Mouse (Mus musculus) hindbrain, embryonic 13.5 days (tissue): ENCODE data around the gene Stk38l. TPM values are rescaled to one million over a fixed set of nuclear protein-coding genes. Genes with fewer than 3 reads are reported as not detected.
"Not testable (repeated sequence)": the region's sequence is repeated elsewhere in the genome, so short reads cannot be mapped to it uniquely, and the experiment has no call there.

Experiments
- ATAC-seq: fragments of 200-750 bp; cut with Nextera tagmentation; 2 replicates; pipeline ENCODE4 v1.8.0; 2017; ENCODE audit warnings: moderate TSS enrichment; ENCODE audit not compliant: low FRiP score
- H3K27ac ChIP-seq: fragments of 300-500 bp; sonication (generic); 2 replicates; pipeline ENCODE4 v1.5.1; 2015; ENCODE audit warnings: inconsistent platforms, mild to moderate bottlenecking, moderate library complexity
- H3K27me3 ChIP-seq: fragments of 300-500 bp; sonication (generic); 2 replicates; pipeline ENCODE4 v1.6.1; 2015; ENCODE audit warnings: mild to moderate bottlenecking, inconsistent platforms
- H3K36me3 ChIP-seq: fragments of 300-500 bp; sonication (generic); 2 replicates; pipeline ENCODE4 v1.6.1; 2015; ENCODE audit warnings: mild to moderate bottlenecking, inconsistent platforms
- H3K4me1 ChIP-seq: fragments of 300-500 bp; sonication (generic); replicated peaks from 2 replicates; pipeline ENCODE4 v1.6.1; 2015; ENCODE audit warnings: inconsistent platforms
- H3K4me2 ChIP-seq: fragments of 300-500 bp; sonication (generic); 2 replicates; pipeline ENCODE4 v1.6.1; 2015; ENCODE audit warnings: inconsistent platforms, mild to moderate bottlenecking, moderate library complexity
- H3K4me3 ChIP-seq: fragments of 300-500 bp; sonication (generic); 2 replicates; pipeline ENCODE4 v1.5.1; 2015; ENCODE audit warnings: mild to moderate bottlenecking, inconsistent platforms
- H3K9ac ChIP-seq: fragments of 300-500 bp; sonication (generic); 2 replicates; pipeline ENCODE4 v1.6.1; 2015; ENCODE audit warnings: mild to moderate bottlenecking, inconsistent platforms
- H3K9me3 ChIP-seq: fragments of 300-500 bp; sonication (generic); 2 replicates; pipeline ENCODE4 v1.6.1; 2016; ENCODE audit warnings: inconsistent platforms
- WGBS: fragments of 180-500 bp; shearing (Covaris S2); methylation state at CpG from one replicate; pipeline ENCODE4 v1.1.7; 2015; 5-methylcytosine and 5-hydroxymethylcytosine counted together
- polyA plus RNA-seq: library from polyadenylated mRNA; unstranded; fragments of >200 nt; fragmentation: Nextera tagmentation; extraction: Ambion mirVana; gene quantifications from 2 replicates; pipeline ENCODE4 v1.2.1, GENCODE M21; 2015

Stk38l gene
- polyA plus RNA-seq, 1 experiment from 2014 or later = 15.9 TPM

DNA sequence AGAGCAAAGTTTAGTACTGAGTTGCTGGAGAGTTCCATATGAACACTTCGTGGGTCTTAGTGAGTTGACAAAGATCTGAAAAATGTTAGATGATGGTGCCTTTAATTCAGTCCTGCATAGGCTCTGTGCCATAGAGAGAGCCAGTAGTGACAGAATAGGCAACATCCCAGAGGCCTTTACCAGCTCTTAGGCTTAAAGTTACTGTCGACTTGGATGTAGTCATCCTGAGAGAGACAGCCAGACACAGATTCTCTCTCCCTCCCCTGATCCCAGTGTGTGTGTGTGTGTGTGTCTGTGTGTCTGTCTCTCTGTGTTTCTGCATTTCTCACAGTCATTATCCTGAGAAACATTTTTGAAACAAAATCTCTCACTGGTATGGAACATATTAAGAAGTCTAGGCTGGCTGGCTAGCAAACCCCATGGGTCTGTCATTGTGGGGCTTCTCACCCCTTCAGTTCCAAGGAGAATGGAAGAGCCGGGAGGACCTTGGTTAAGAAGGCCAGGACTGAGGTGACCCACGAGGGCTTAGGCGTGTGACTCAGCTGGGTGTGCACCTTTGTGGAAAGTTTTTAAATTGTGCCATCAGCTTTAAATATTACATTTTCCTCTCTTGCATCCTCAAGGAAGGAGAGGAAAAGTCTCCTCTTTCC, 17.3 kb downstream of the Stk38l start:
- H3K4me2 ChIP-seq = no peak overlapping the region
- no peaks in the 10 kb centered on the region for H3K36me3 ChIP-seq
- no peak overlapping the region for H3K9ac ChIP-seq
- H3K27me3 ChIP-seq = no peaks in the 10 kb centered on the region
- no peak overlapping the region for H3K4me3 ChIP-seq
- WGBS = 84% methylated on average over 5 of the region's 5 CpGs
- no peak overlapping the region for H3K27ac ChIP-seq
- H3K9me3 ChIP-seq = no peaks in the 10 kb centered on the region
- 0 out of 2 replicates have a peak, but pooled peaks cover 7% of the 10 kb centered on the region for H3K4me1 ChIP-seq
- ATAC-seq = no peak

GRCm38 (mm10) chr6:146744266-146744665, 19.5 kb downstream of the Stk38l start:
- not testable (repeated sequence) for H3K4me1 ChIP-seq, H3K9me3 ChIP-seq, H3K36me3 ChIP-seq, H3K27me3 ChIP-seq, ATAC-seq, H3K4me3 ChIP-seq, H3K4me2 ChIP-seq, H3K27ac ChIP-seq, H3K9ac ChIP-seq
- 95% methylated on average over 7 of the region's 7 CpGs for WGBS

DNA sequence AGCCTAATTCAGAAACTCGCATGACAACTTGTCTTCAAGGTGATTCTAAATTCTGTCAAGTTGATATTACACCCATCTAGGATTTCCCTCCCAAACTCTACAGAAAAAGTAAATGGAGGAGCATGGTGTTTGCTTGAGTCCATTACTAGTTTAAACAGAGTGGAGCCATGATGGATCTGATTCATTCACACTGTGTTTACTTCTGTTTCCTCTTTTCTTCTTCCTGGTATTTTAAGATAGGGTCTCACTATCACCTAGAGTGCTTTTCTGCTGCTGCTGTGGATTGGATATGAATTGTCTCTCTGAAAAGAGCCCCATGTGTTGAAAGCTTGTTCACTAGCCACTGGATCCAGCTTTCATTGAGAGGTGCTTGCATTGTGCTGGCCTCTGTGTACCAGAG, 20.4 kb downstream of the Stk38l start:
- Histone ChIP-seq H3K4me3 (no peak overlapping the region), H3K27ac (no peak overlapping the region), H3K4me2 (no peak overlapping the region), H3K9ac (no peak overlapping the region), H3K4me1 (no peaks in the 10 kb centered on the region), H3K27me3 (no peaks in the 10 kb centered on the region), H3K36me3 (no peaks in the 10 kb centered on the region), H3K9me3 (no peaks in the 10 kb centered on the region)
- ATAC-seq = no peak
- WGBS = 96% methylated on average over 1 of the region's 1 CpGs

DNA sequence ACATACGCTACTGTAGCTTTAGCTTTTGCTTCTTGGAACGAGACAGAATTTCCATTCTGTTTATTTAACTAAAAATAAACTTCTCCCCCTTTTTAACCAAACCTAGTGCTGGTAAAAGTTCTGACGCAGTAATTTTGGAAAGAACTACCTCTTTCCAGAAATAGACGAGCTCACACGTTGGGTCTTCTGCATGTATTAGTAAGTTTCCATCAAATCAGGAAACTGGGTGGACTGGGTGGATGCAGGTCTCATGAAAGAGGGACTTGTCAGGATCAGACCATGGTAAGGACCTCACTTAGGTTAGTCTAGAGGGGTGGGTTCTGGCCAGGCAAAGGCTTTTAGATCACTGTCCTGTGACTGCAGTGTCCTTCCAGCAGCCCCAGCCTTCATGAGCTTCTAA, 21.8 kb downstream of the Stk38l start:
- Histone ChIP-seq H3K4me2 (no peak overlapping the region), H3K36me3 (no peaks in the 10 kb centered on the region), H3K4me3 (no peak overlapping the region), H3K27me3 (no peaks in the 10 kb centered on the region), H3K9me3 (no peaks in the 10 kb centered on the region), H3K4me1 (no peaks in the 10 kb centered on the region), H3K9ac (no peak overlapping the region), H3K27ac (no peak overlapping the region)
- 87% methylated on average over 5 of the region's 5 CpGs for WGBS
- ATAC-seq = no peak

DNA sequence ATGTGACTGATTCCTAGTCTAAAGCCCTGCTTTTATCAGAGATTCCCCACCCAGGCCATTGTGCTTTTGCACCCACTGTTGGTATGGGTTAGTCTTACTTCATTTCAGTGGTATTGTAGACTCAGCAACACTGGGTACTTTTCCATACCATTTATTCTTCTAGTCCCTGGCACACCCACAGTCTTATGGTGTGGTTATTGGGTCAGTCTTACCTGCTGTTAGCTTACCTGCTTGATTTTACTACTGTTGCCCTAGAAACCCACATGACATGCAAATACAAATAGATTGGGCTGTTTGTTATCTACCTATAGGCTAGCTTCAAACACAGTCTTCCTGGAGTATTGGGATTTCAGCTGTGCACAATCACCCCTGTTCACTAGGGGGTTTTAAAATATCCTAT, 22.3 kb downstream of the Stk38l start:
- Histone ChIP-seq H3K9ac (no peak overlapping the region), H3K36me3 (no peaks in the 10 kb centered on the region), H3K27ac (no peak overlapping the region), H3K4me3 (no peak overlapping the region), H3K9me3 (no peaks in the 10 kb centered on the region), H3K27me3 (no peaks in the 10 kb centered on the region), H3K4me2 (no peak overlapping the region), H3K4me1 (no peaks in the 10 kb centered on the region)
- no peak for ATAC-seq

DNA sequence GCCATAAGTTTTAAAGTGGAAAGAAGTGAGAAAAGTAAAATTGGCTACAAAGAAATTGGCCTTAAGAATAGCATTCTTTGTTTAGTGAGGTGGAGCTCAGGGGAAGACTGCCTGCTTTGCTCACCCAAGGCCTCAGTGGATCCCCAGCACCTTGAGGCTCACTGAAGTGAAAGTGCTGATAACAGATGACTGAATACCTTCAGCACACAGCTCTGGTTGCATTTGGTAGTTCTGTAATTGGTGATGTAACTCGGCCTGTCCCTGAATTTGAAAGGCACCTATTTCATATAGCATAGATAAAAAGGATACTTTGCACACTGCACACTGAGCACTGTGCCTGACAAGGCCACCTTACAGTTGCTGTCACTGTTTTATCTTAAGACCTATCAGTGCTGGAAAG, 23.5 kb downstream of the Stk38l start:
- WGBS = 92% methylated on average over 1 of the region's 1 CpGs
- Histone ChIP-seq H3K4me2 (no peak overlapping the region), H3K4me1 (no peaks in the 10 kb centered on the region), H3K4me3 (no peak overlapping the region), H3K9ac (no peak overlapping the region), H3K36me3 (no peaks in the 10 kb centered on the region), H3K27ac (no peak overlapping the region), H3K27me3 (no peaks in the 10 kb centered on the region), H3K9me3 (no peaks in the 10 kb centered on the region)
- ATAC-seq = no peak

GRCm38 (mm10) chr6:146751671-146752070, 26.9 kb downstream of the Stk38l start:
- Histone ChIP-seq H3K36me3 (no peaks in the 10 kb centered on the region), H3K9me3 (no peaks in the 10 kb centered on the region), H3K27me3 (no peaks in the 10 kb centered on the region), H3K4me2 (no peak overlapping the region), H3K4me1 (peaks cover 6% of the 10 kb centered on the region), H3K9ac (no peak overlapping the region), H3K27ac (no peak overlapping the region), H3K4me3 (no peak overlapping the region)
- ATAC-seq = no peak
- 87% methylated on average over 1 of the region's 1 CpGs for WGBS

DNA sequence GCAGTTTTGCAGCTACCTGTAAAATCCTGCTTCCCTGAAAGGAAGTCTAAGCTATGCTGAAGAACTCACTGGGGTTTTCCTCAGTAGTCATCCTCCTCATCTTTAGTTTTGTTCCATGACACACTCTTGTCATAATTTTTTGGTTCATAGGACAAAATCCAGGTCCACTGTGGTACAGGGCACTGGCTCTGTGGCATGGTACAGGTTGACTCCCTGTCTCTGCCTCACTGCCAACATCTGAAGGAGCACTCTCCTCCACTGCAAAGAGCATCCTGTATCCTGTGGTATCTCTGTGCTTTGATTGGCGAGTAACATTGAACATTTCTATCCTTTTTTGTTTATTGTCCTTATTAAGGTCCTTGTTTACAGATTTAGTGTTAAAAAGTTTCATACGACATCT, 27.4 kb downstream of the Stk38l start:
- no peak overlapping the region for H3K4me2 ChIP-seq
- WGBS = 90% methylated on average over 2 of the region's 2 CpGs
- H3K9me3 ChIP-seq = no peaks in the 10 kb centered on the region
- ATAC-seq = no peak
- no peaks in the 10 kb centered on the region for H3K36me3 ChIP-seq
- H3K9ac ChIP-seq = no peak overlapping the region
- H3K4me3 ChIP-seq = no peak overlapping the region
- H3K4me1 ChIP-seq = peaks cover 6% of the 10 kb centered on the region
- H3K27me3 ChIP-seq = no peaks in the 10 kb centered on the region
- H3K27ac ChIP-seq = no peak overlapping the region

DNA sequence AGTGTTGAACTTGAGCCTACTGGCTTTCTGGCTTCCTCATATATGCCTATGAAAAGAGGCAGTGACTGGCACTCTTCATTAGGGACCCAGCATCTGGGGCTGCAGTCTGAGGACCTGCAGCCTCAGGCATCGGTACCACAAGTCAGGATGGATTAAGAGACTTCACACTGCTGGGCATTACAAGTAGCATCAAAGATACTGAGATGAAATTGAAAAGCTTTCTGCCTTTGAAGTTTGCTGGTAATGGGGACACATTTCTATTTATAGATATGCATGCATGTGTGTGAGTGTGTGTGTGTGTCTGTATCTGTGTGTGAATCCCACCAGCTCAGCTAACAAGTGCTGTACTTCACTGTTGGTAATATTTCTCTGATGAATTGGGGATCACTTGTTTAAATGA, 27.8 kb downstream of the Stk38l start:
- H3K9me3 ChIP-seq = no peaks in the 10 kb centered on the region
- no peak overlapping the region for H3K4me2 ChIP-seq
- H3K36me3 ChIP-seq = no peaks in the 10 kb centered on the region
- peaks cover 6% of the 10 kb centered on the region for H3K4me1 ChIP-seq
- no peak for ATAC-seq
- no peak overlapping the region for H3K4me3 ChIP-seq
- WGBS = 75% methylated on average over 1 of the region's 1 CpGs
- H3K27me3 ChIP-seq = no peaks in the 10 kb centered on the region
- H3K27ac ChIP-seq = no peak overlapping the region
- H3K9ac ChIP-seq = no peak overlapping the region

GRCm38 (mm10) chr6:146753560-146754160, 28.9 kb downstream of the Stk38l start:
- Histone ChIP-seq H3K27me3 (no peaks in the 10 kb centered on the region), H3K27ac (no peak overlapping the region; the same call in 1 of the 2 replicates), H3K4me1 (peaks cover 6% of the 10 kb centered on the region), H3K9ac (no peak overlapping the region), H3K9me3 (no peaks in the 10 kb centered on the region), H3K4me2 (no peak overlapping the region), H3K36me3 (no peaks in the 10 kb centered on the region), H3K4me3 (no peak overlapping the region)
- ATAC-seq = no peak
- 78% methylated on average over 2 of the region's 2 CpGs for WGBS

DNA sequence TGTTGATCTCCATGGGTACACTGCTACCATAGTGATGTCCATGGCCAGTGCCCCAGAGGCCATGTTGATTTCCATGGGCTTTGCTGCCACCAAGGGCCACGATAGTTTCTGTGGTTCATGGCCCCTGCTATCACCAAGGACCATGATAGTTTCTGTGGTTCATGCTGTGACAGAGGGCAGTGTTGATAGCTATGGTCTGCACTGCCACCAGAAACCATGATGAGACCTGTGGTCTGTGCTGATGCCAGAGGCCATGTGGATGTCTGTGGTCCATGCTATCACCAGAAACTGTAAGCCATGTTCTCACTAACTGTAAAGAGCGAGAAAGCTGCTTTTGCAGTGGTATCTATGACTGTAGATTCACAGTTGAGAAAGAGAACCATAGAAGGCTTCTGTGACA, 30.3 kb downstream of the Stk38l start:
- Histone ChIP-seq H3K9ac (no peak overlapping the region), H3K4me1 (peaks cover 6% of the 10 kb centered on the region), H3K36me3 (peaks cover 5% of the 10 kb centered on the region; the same call in 1 of the 2 replicates), H3K4me2 (no peak overlapping the region), H3K27ac (no peak overlapping the region), H3K9me3 (no peaks in the 10 kb centered on the region), H3K4me3 (no peak overlapping the region), H3K27me3 (no peaks in the 10 kb centered on the region)
- no peak for ATAC-seq
- 97% methylated on average over 2 of the region's 2 CpGs for WGBS

GRCm38 (mm10) chr6:146755679-146756078, 30.9 kb downstream of the Stk38l start:
- H3K27me3 ChIP-seq = no peaks in the 10 kb centered on the region
- peaks cover 9% of the 10 kb centered on the region; the same call in 1 of the 2 replicates for H3K36me3 ChIP-seq
- ATAC-seq = no peak
- no peak overlapping the region for H3K4me2 ChIP-seq
- WGBS = 96% methylated on average over 4 of the region's 4 CpGs
- no peak overlapping the region for H3K27ac ChIP-seq
- no peaks in the 10 kb centered on the region for H3K9me3 ChIP-seq
- H3K4me1 ChIP-seq = peaks cover 6% of the 10 kb centered on the region
- no peak overlapping the region for H3K9ac ChIP-seq
- H3K4me3 ChIP-seq = no peak overlapping the region

DNA sequence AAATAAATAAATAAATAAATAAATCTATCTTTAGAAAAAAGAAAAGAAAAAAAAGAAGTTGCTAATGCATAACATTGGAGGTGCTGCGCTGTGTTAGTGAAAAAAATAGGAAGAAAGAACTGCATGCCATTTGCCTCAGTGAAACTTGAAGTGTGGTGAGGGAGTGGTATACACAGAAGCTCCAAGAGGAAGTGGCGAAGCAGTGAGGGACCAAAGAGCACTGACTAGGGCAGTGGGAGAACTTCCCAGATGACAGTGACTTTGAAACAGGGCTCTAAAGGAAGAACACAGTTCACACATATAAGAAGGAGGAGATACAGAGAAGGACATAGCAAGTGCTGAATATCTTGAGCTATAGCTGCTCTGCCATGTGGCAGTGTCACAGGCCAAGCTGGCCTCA, 34.2 kb downstream of the Stk38l start:
- Histone ChIP-seq H3K27ac (no peak overlapping the region), H3K9ac (no peak overlapping the region), H3K9me3 (no peaks in the 10 kb centered on the region), H3K4me3 (no peak overlapping the region), H3K4me2 (no peak overlapping the region), H3K36me3 (peaks cover 9% of the 10 kb centered on the region; the same call in 1 of the 2 replicates), H3K27me3 (no peaks in the 10 kb centered on the region), H3K4me1 (peaks cover under 1% of the 10 kb centered on the region; the same call in 1 of the 2 replicates)
- no peak for ATAC-seq
- 98% methylated on average over 2 of the region's 2 CpGs for WGBS
